Mouse (Mus musculus): ENCODE measurements around the gene Foxl1. TPM values are rescaled to one million over a fixed set of nuclear protein-coding genes. Genes with fewer than 3 reads are reported as not detected.

The Foxl1 gene
- polyA plus RNA-seq, 1 experiment, result not detected

DNA sequence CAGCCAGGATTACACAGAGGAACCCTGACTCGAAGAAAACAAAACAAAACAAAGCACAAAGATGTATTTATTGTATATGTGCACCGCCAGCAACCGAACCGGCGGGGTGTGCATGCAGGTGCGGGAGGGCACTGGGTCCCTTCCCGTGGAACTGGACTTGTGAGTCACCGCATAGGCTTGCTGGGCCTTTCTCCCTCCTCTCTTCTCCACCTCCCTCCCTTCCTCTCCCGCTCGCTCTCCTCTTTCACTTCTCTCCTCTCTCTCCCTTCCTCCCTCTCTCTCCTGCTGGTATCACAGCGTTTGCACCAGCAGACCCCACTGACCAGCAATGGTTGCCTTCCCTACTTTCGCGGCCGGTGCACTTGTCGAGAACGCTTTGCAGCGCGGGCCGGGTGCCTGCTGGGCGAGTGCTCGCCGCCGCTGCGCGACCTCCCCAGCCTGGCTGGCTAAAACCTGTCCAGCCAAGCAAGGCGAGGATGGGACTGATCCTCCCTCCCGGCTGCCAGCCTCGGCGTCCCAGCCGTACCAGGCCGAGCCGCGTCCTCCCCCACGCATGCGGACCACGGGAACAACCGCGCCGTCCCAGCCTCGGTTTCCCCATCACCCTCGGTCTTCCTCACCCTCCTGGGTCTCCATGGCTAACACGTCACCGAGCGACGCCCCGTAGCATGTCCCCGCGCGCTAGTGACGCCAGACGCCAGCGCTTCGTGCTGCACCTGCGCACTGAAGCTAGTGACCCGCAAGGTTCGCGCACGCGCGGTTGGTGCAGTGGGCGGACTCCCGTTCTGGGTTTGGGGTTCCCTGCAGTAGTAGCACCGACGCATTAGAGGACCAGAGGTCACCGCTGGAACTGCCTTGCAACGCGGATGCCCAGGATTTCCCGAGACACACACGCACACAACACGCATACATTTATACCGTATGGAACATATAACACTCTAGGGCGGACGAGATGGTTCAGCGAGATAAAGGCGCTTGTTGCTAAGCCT, 19.8 kb upstream of the Foxl1 start, which contains the start of gene Mthfsd:
Mthfsd (minus strand) TSS at position 725 of the 989 bp plus-strand sequence.
- Histone ChIP-seq H3K4me3 (replicated peaks; ENCODE audit: insufficient read depth, low read depth, low read length) (peak within 1 kb of the TSS; percentile 75), H3K4me1 (ENCODE audit: control insufficient read depth, insufficient read depth, low read length) (peaks cover 8% of the 10 kb centered on the region), H3K27me3 (ENCODE audit: control insufficient read depth, insufficient read depth, low read length) (no peaks in the 10 kb centered on the region), H3K27ac (ENCODE audit: insufficient read depth, low read length) (peak within 1 kb of the TSS; percentile 72)
- DNase-seq, result peak; percentile 99
- under 1% methylated on average over 75 of the region's 75 CpGs for WGBS
- TF ChIP-seq CTCF (IDR thresholded peaks at IDR 0.05; ENCODE audit: borderline replicate concordance, insufficient read depth, low read depth, low read length) (no peak; the same call in 1 of the 2 replicates), POLR2A (IDR thresholded peaks at IDR 0.05; ENCODE audit: borderline replicate concordance, insufficient read depth, low read length) (peak; percentile 99; the same call in 1 of the 2 replicates)

DNA sequence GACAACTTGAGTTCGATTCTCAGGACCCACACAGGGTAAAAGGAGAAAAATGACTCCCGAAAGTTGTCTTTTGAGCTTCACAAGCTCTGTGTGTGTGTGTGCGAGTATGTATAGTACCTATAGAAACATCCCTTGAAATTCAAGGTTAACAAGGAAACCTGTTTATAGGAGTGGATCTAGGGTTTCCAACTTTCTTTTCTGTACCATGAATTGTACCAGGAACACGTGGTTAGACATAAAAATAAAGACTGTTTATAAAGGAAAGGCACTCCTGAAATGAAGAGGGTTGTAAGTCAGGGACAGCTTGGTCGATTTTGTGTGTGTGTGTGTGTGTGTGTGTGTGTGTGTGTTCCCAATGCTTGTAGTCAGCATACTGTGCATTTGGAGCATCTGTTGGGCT, 19.1 kb upstream of the Foxl1 start:
- Histone ChIP-seq H3K27me3 (ENCODE audit: control insufficient read depth, insufficient read depth, low read length) (peaks cover under 1% of the 10 kb centered on the region; the same call in 1 of the 2 replicates), H3K27ac (ENCODE audit: insufficient read depth, low read length) (no peak overlapping the region; the same call in 1 of the 2 replicates), H3K4me3 (replicated peaks; ENCODE audit: insufficient read depth, low read depth, low read length) (peak overlapping the region; percentile 75), H3K4me1 (ENCODE audit: control insufficient read depth, insufficient read depth, low read length) (peaks cover 8% of the 10 kb centered on the region)
- no peak for TF ChIP-seq POLR2A (IDR thresholded peaks at IDR 0.05; ENCODE audit: borderline replicate concordance, insufficient read depth, low read length)
- no peak for TF ChIP-seq CTCF (IDR thresholded peaks at IDR 0.05; ENCODE audit: borderline replicate concordance, insufficient read depth, low read depth, low read length)
- no peak for DNase-seq
- 9% methylated on average over 5 of the region's 5 CpGs for WGBS

DNA sequence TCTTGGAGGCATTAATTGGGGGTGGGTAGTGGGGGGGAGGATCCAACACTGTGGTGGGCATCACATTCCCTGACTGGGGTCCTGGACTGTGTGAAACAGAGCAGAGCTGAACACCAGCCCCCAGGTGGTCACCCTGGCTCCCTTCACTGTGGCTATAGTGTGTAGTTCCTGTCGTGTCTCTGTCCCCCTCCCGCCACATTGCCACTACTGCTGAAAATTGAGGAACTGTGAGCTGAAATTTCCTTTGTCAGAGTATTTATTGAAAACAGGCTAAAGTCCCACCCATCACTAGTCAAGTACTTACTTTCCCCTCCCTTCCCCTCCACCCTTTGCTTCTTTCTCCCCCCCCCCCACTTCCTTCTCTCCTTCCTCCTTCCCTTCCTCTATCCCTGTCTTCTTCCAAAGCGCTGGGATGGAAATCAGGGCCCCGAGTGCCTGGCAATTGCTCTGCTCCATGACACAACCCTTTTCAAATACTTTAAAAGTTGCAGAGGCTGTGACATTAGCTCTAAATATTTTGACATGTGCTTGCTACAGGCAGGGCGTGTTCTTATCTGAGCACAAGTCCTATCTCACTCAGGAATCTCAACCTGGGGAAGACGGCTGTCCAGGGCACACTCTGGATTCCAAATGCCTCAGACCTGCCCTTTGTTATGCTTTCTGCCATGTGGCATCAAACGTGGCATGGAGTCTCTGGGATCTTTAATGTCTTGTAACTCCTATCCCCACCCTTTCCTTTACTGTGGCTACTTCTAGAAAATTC, 16.4 kb upstream of the Foxl1 start:
- Histone ChIP-seq H3K27ac (ENCODE audit: insufficient read depth, low read length) (no peak overlapping the region), H3K4me1 (ENCODE audit: control insufficient read depth, insufficient read depth, low read length) (peaks cover 6% of the 10 kb centered on the region; the same call in 1 of the 2 replicates), H3K4me3 (replicated peaks; ENCODE audit: insufficient read depth, low read depth, low read length) (no peak overlapping the region), H3K27me3 (ENCODE audit: control insufficient read depth, insufficient read depth, low read length) (peaks cover 6% of the 10 kb centered on the region; the same call in 1 of the 2 replicates)
- WGBS, result 56% methylated on average over 7 of the region's 7 CpGs
- DNase-seq, result no peak
- TF ChIP-seq CTCF (IDR thresholded peaks at IDR 0.05; ENCODE audit: borderline replicate concordance, insufficient read depth, low read depth, low read length) (no peak), POLR2A (IDR thresholded peaks at IDR 0.05; ENCODE audit: borderline replicate concordance, insufficient read depth, low read length) (no peak)

DNA sequence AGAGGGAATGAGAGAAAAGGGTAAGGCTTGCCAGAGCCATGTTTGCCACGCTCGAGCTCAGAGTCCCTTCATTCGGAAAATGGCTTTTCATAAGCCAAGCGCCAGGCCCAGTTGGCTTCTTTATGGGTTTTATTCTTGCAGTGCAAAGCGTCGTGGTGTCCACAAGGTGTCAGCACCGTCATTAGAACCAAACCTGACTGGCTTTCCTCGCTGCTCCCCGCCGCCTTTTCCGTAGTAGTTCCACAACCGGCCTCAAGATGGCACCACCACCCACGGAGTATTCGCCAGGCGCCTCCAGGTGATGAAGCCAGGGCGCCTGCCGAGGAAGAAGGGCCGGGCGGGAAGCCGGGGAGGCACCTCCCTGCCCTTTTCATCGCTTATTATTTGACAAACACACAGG, 14.5 kb upstream of the Foxl1 start:
- peak; percentile 93 to 99 for DNase-seq
- peaks cover 11% of the 10 kb centered on the region; the same call in 1 of the 2 replicates for H3K27me3 ChIP-seq (ENCODE audit: control insufficient read depth, insufficient read depth, low read length)

DNA sequence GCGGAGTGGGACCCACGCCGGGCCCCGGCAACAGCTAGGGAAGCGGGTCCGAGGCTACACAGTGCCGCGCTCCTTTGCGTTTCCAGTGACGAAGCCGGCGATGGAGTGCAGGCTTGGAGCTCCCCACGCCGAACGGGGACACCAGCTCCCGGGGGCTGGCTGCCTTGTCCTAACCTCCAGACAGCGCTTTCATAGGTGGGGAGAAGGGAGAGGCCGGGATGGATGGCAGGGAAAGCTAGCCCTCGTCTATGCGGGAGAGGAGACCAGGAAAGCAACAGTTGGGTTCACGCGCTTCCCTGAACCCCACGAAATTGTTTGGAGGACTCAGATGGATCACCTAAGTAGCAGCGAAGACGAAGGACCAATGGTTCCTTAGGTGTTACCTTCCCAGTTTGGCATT, 12.6 kb upstream of the Foxl1 start:
- WGBS, result 2% methylated on average over 25 of the region's 25 CpGs

More for the DNA sequence above, 14.5 kb upstream of the Foxl1 start:
- WGBS, result under 1% methylated on average over 21 of the region's 21 CpGs
- Histone ChIP-seq H3K4me1 (ENCODE audit: control insufficient read depth, insufficient read depth, low read length) (no peaks in the 10 kb centered on the region), H3K4me3 (replicated peaks; ENCODE audit: insufficient read depth, low read depth, low read length) (no peak overlapping the region), H3K27ac (ENCODE audit: insufficient read depth, low read length) (no peak overlapping the region)
- no peak for TF ChIP-seq POLR2A (IDR thresholded peaks at IDR 0.05; ENCODE audit: borderline replicate concordance, insufficient read depth, low read length)
- TF ChIP-seq CTCF (IDR thresholded peaks at IDR 0.05; ENCODE audit: borderline replicate concordance, insufficient read depth, low read depth, low read length), result peak; percentile 98

DNA sequence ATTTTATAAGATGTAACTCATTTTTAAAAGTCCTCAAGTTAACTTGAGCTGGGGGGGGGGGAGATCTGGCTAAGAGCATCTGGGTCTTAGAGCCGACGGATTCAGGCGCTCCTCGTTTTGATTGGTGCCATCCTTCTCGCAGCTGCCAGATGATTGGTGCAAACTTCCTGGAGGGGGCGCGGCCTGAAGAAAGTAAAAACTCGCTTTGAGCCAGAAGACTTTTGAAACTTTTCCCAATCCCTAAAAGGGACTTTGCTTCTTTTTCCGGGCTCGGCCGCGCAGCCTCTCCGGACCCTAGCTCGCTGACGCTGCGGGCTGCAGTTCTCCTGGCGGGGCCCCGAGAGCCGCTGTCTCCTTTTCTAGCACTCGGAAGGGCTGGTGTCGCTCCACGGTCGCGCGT, 11.8 kb upstream of the Foxl1 start, which contains the start of gene Foxc2:
Foxc2 (plus strand) TSS at position 224 of the 400 bp plus-strand sequence.
- no peak within 1 kb of the TSS for H3K4me3 ChIP-seq (replicated peaks; ENCODE audit: insufficient read depth, low read depth, low read length)

More for the DNA sequence above, 12.6 kb upstream of the Foxl1 start:
- Histone ChIP-seq H3K4me1 (ENCODE audit: control insufficient read depth, insufficient read depth, low read length) (no peaks in the 10 kb centered on the region), H3K27ac (ENCODE audit: insufficient read depth, low read length) (no peak overlapping the region), H3K27me3 (ENCODE audit: control insufficient read depth, insufficient read depth, low read length) (peaks cover 11% of the 10 kb centered on the region; the same call in 1 of the 2 replicates), H3K4me3 (replicated peaks; ENCODE audit: insufficient read depth, low read depth, low read length) (no peak overlapping the region)
- DNase-seq, result peak in 1 of 2 experiments; percentile 35
- TF ChIP-seq CTCF (IDR thresholded peaks at IDR 0.05; ENCODE audit: borderline replicate concordance, insufficient read depth, low read depth, low read length) (no peak), POLR2A (IDR thresholded peaks at IDR 0.05; ENCODE audit: borderline replicate concordance, insufficient read depth, low read length) (no peak)

DNA sequence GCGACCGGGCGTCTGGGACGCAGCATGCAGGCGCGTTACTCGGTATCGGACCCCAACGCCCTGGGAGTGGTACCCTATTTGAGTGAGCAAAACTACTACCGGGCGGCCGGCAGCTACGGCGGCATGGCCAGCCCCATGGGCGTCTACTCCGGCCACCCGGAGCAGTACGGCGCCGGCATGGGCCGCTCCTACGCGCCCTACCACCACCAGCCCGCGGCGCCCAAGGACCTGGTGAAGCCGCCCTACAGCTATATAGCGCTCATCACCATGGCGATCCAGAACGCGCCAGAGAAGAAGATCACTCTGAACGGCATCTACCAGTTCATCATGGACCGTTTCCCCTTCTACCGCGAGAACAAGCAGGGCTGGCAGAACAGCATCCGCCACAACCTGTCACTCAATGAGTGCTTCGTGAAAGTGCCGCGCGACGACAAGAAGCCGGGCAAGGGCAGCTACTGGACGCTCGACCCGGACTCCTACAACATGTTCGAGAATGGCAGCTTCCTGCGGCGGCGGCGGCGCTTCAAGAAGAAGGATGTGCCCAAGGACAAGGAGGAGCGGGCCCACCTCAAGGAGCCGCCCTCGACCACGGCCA, 11.1 kb upstream of the Foxl1 start:
- H3K27ac ChIP-seq (ENCODE audit: insufficient read depth, low read length), result no peak overlapping the region
- TF ChIP-seq CTCF (IDR thresholded peaks at IDR 0.05; ENCODE audit: borderline replicate concordance, insufficient read depth, low read depth, low read length), result no peak
- no peak for TF ChIP-seq POLR2A (IDR thresholded peaks at IDR 0.05; ENCODE audit: borderline replicate concordance, insufficient read depth, low read length)
- 2% methylated on average over 55 of the region's 55 CpGs for WGBS
- H3K27me3 ChIP-seq (ENCODE audit: control insufficient read depth, insufficient read depth, low read length), result peaks cover 11% of the 10 kb centered on the region; the same call in 1 of the 2 replicates
- no peaks in the 10 kb centered on the region for H3K4me1 ChIP-seq (ENCODE audit: control insufficient read depth, insufficient read depth, low read length)
- DNase-seq, result no peak
- no peak overlapping the region for H3K4me3 ChIP-seq (replicated peaks; ENCODE audit: insufficient read depth, low read depth, low read length)

More for the DNA sequence above, 11.8 kb upstream of the Foxl1 start, which contains the start of gene Foxc2:
- no peaks in the 10 kb centered on the region for H3K4me1 ChIP-seq (ENCODE audit: control insufficient read depth, insufficient read depth, low read length)
- WGBS, result under 1% methylated on average over 25 of the region's 25 CpGs
- H3K27ac ChIP-seq (ENCODE audit: insufficient read depth, low read length), result no peak within 1 kb of the TSS
- peak; percentile 35 to 42 for DNase-seq
- H3K27me3 ChIP-seq (ENCODE audit: control insufficient read depth, insufficient read depth, low read length), result peaks cover 11% of the 10 kb centered on the region; the same call in 1 of the 2 replicates
- TF ChIP-seq POLR2A (IDR thresholded peaks at IDR 0.05; ENCODE audit: borderline replicate concordance, insufficient read depth, low read length) (no peak), CTCF (IDR thresholded peaks at IDR 0.05; ENCODE audit: borderline replicate concordance, insufficient read depth, low read depth, low read length) (no peak)

Data from cerebellum, adult 2 months (tissue).